Mouse (Mus musculus): ENCODE data around the gene Hoga1.

The Hoga1 gene

GRCm38 (mm10) chr19:42045269-42046102 lies at the start of gene Hoga1:
Hoga1 (plus strand) TSS chr19:42045610.
- DNase-seq (ENCODE audit: low spot score): peak; percentile 77

GRCm38 (mm10) chr19:41997090-41997489 lies 48.3 kb upstream of the Hoga1 start:
- DNase-seq (ENCODE audit: low spot score): no peak

- DNase-seq (ENCODE audit: low spot score): no peak
Observed at GRCm38 (mm10) chr19:41998770-41999548, 46.5 kb upstream of the Hoga1 start.

GRCm38 (mm10) chr19:41999688-42000283 lies 45.6 kb upstream of the Hoga1 start:
- no peak for DNase-seq (ENCODE audit: low spot score)

- no peak for DNase-seq (ENCODE audit: low spot score)
Observed at GRCm38 (mm10) chr19:42000446-42000958, 44.9 kb upstream of the Hoga1 start.

- DNase-seq (ENCODE audit: low spot score): no peak
Observed at GRCm38 (mm10) chr19:42001253-42001980, 44.0 kb upstream of the Hoga1 start.

- no peak for DNase-seq (ENCODE audit: low spot score)
Observed at GRCm38 (mm10) chr19:42004258-42004657, 41.2 kb upstream of the Hoga1 start.

- DNase-seq (ENCODE audit: low spot score): no peak
Observed at GRCm38 (mm10) chr19:42005616-42006015, 39.8 kb upstream of the Hoga1 start.

GRCm38 (mm10) chr19:42006568-42006967 lies 38.8 kb upstream of the Hoga1 start:
- no peak for DNase-seq (ENCODE audit: low spot score)

- no peak for DNase-seq (ENCODE audit: low spot score)
Observed at GRCm38 (mm10) chr19:42008586-42008985, 36.8 kb upstream of the Hoga1 start.

GRCm38 (mm10) chr19:42009067-42009466 lies 36.3 kb upstream of the Hoga1 start:
- DNase-seq (ENCODE audit: low spot score): no peak

GRCm38 (mm10) chr19:42010436-42010835 lies 35.0 kb upstream of the Hoga1 start:
- no peak for DNase-seq (ENCODE audit: low spot score)

GRCm38 (mm10) chr19:42011123-42011522 lies 34.3 kb upstream of the Hoga1 start:
- no peak for DNase-seq (ENCODE audit: low spot score)

GRCm38 (mm10) chr19:42014231-42014825 lies 31.1 kb upstream of the Hoga1 start:
- DNase-seq (ENCODE audit: low spot score): no peak

- DNase-seq (ENCODE audit: low spot score): no peak
Observed at GRCm38 (mm10) chr19:42015001-42015400, 30.4 kb upstream of the Hoga1 start.

- DNase-seq (ENCODE audit: low spot score): no peak
Observed at GRCm38 (mm10) chr19:42016251-42016650, 29.2 kb upstream of the Hoga1 start.

- no peak for DNase-seq (ENCODE audit: low spot score)
Observed at GRCm38 (mm10) chr19:42016840-42017239, 28.6 kb upstream of the Hoga1 start.

GRCm38 (mm10) chr19:42017399-42018247 lies 27.8 kb upstream of the Hoga1 start:
- peak; percentile 32 for DNase-seq (ENCODE audit: low spot score)

- no peak for DNase-seq (ENCODE audit: low spot score)
Observed at GRCm38 (mm10) chr19:42019011-42019522, 26.3 kb upstream of the Hoga1 start.

Data from retina, embryonic 14.5 days (tissue).